Mouse (Mus musculus): ENCODE measurements around the gene Stard10.

- TF ChIP-seq CTCF (IDR thresholded peaks at IDR 0.05; ENCODE audit: low read depth, low read length) (no peak), POLR2A (IDR thresholded peaks at IDR 0.05; ENCODE audit: extremely low read depth, insufficient read depth, low read length) (no peak)
Observed at GRCm38 (mm10) chr7:101354423-101354822, 37.5 kb downstream of the Stard10 start.

Data from liver, adult 2 months (tissue).